Mouse (Mus musculus) mouse trophoblast stem cell (cell line): ENCODE results near the gene Fam84b.

Source experiments
- in situ Hi-C, 2 experiments: fragments of 300-500 bp; cut with MseI, MboI; formaldehyde crosslinking; loops; 2 replicates in 1 of 2; 3 replicates in 1 of 2; pipeline ENCODE4 v1.15.1; 2025

Fam84b gene

DNA sequence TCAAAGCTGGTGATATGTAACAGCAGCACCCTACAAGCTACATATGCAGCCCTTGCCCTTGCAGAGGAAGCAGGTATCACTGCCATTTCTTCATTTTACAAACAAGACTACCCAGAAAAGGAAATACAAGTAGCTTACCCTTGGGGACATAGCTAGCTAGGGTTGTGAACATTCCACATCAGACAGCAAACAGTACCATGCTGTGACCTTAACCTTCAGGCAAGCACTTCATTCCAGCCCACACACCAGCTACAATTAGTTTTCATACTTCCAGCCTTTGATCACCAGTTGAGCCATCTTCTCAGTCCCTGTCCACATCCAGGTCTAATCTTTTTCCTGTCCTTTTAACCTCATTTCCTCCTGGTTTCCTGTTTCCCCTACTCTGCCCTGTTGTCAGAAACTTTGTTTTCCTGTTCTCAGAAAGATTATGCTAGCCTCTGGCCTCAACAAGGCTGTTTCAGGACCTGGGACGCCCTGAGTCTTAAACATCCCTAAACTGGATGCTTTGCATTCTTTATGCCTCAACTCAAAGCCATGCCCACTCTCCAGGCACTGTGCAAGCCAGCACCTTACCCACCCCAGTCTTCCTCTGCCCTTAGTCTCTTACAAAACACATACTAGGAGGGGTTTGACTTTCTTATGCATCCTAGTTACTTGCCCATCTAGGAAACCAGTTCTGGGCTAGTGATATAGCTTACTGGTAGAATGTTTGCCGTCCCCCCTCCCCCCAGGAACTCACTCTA lies 19.9 kb downstream of the Fam84b start:
- in situ Hi-C loops = no loop called here

DNA sequence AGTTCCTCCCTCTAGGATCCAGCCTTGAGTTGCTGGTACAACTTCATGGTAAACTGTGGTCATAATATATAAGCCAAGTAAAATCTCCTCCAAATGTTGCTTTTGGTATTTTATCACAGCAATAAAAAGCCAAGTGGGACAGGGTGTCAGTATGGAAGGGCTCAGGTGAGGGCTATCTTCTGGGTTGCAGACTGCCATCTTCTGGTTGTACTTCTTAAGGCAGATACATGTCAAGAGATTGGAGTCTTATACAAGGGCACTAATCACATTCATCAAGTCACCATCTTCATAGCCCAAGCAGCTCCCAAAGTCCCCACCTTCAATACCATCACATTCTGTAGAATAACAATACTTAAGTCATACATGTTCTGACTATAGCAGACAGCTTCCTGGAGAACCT lies 21.0 kb downstream of the Fam84b start:
- in situ Hi-C loops = no loop called here

DNA sequence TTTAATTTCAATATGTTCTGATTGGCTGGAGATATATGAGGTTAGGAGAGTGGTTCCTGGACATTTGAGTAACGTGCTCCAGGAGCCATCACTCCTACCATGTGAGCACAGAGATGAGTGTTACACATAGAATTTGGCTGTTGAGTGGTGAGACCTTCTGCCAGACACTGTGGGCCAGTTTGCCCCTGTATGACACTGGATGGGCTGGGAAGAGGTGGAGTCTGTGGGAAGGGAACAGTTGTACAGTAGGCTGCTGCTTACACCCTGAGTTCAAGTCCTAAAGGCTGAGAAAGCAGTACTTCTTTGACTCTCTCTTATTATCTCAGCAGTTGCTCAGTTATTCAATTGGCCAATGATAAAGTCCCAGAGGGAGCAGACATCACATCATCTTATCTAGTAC lies 27.4 kb downstream of the Fam84b start:
- in situ Hi-C loops = no loop called here

DNA sequence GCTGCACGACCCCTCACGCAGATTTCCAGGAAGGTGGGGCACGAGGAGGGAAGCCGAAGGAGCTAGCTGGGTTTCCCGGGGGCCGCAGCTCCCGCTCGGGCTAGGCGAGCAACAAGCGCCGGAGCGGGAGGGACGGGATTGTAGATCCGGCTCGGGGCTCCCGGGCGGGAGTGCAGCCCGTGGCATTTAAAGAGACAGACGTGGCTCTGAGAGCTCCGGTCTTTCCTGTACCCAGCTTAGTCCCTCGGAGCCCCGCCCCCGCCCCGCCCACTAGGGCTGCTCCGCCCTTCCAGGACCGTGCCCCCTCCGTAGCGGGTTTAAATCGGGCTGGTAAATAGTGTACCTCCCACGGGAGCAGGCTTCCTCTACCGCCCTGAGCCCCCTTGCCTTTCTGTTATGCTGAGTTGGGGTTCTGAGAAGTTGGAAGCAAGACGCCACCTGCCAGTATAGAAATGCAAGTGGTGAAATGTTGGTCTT lies 28.8 kb downstream of the Fam84b start:
- in situ Hi-C loops = no loop called here

DNA sequence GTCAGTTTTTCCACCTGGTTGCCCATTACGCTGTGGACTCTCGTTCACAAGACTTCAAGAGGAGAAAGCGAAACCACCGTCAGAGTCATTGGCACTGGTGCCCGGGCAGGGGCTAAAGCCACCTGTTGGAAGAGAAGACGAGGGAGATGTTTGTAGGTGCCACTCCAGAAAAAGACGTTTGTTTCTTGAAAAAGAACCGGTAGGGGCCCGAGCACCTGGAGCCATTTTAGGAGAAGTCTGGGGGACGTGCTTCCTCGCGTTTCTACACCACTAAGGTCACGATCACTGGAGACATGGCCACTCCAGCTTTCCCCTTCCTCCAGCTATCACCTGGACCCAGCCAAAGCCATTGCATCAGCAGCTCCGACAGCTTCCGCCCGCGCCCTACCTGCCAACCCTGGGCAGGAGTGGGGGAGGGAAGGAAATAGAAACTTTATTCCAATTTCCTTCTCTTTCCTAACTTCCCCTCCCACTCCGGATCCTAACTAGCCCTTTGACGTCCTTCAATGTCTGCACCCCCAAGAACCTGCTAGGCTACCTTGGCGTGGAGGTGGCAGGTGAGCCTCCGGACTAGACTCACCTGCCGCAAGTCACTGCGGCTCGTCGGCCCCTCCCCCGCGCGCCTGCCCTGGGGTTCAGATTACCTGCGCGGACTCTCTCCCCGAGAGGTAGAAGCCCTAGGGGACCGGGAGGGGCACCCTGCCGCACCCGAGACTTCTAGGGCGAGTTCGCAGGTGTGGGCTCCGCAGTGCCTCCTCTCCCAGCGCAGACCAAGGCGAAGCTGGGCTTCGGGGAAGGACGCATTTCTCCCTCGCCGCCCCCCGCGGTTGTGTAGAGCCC lies 29.5 kb downstream of the Fam84b start:
- in situ Hi-C loops = no loop called here

DNA sequence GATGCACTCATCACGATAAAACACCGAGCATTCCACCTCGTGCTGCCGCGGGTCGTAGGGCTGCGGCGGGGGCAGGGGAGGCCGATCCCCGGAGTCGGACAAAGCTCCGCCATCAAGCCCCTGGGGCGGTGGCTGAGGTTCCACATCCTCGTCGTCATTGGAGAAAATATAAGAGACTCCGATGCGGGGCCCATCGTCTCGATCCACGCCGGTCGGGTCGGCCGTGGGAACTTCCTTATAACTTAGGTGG lies 30.0 kb downstream of the Fam84b start:
- in situ Hi-C loops = no loop called here

DNA sequence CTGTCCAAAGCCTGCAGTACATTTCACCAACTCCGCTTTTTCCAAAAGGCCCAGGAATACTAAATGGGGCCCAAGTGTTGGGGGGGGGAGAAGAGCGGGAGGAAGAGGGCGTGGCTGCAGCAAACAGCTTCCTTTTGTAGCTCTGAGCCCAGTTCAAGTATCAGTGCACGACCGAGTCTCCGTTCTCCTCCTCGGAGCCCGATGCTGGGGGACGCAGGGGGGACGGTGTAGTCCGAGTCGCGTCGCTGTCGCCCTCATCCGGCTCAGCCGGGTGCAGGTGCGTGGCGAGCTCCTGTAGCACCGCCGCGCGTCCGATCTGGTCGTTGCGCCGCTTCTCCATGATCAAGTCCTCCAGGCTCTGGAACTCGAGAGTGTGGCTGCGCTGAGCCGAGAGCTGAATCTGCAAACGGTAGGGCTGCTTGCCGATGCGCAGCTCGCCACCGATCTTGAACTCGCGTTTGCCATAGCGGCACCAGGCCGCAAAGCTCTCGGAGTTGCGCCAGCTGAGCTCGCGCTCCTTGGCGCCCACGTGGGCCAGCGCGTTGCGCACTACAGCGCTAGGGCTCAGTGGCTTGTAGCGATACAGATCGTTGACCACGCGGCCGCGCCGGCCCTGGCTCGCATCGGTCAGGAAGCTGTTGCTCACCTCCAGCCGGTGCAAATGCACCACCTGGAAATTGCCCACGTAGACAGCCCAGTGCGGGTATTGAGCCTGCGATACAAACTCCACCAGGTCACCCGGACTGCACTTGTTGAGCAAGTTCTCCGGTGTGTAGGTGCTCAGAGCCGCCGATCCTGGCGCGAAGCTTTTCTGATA lies 30.6 kb downstream of the Fam84b start:
- in situ Hi-C loops = no loop called here

DNA sequence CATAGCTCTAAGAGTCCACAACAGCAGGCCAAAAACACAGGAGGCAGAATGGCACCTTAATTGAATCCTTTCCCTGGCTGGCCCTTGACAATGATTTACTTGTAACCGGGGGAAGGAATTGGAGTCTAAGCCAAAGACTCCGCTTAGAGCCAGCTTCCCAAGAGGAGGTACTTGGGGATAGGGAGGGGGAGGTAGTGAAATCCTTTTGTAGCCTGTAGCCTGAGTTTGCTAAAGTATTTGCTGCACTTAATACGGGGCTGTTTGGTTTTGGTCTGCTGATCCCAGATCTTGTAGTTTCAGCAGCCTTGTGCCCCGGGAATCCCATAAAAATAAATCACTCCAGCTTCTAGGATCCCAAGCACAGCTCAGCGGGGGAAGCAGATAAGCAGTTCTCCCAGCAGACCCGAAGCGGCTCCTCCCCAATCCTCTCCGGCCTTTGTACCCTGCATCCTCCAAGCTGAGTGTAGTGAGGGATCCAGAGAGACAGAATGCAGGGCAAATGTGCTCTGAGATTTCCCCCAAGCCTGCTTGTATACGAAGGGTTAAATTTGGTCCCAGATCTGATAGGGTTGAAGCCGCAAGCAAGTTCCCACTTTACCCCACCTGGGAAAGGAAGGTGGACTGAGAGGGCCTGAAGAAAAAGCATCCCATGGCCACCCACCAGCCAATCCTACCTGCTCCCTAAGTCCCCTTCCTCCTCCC lies 31.3 kb downstream of the Fam84b start:
- in situ Hi-C loops = no loop called here

DNA sequence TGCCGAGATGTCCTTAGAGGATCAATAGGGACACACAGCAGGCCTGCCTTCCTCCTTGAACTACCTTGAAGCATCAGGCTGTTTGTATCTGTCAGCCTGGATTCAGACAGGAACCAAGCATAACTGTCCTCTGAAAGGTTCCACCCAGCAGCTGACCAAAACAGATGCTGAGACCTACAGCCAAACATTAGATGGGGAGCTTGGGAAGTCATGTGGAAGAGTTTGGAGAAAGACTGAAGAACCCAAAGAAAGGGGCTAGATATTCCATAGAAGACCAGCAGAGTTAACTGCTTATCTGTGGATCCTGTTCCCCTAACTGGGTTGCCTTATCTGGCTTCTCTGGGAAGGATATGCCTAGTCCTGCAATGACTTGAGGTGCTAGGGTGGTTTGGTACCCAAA lies 35.1 kb downstream of the Fam84b start:
- in situ Hi-C loops = no loop called here

DNA sequence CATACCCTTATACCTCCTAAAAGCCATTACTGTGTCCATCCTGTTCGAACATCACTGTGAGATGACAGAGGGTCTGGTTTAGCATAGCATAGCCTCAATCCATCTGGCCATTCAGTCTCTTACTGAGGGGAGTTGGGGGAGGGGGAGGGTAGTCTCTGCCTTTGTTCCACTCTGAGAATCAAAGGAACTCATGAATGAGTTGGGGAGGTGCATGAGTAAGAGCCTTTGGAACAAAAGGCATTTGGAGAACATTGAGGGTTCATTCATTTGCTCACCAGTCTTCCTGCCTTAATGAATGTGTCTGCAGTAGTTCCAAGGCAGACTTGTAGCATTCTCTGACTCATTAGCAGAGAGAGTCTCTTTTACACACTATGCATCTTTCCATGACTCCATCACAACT lies 37.1 kb downstream of the Fam84b start:
- in situ Hi-C loops = no loop called here

DNA sequence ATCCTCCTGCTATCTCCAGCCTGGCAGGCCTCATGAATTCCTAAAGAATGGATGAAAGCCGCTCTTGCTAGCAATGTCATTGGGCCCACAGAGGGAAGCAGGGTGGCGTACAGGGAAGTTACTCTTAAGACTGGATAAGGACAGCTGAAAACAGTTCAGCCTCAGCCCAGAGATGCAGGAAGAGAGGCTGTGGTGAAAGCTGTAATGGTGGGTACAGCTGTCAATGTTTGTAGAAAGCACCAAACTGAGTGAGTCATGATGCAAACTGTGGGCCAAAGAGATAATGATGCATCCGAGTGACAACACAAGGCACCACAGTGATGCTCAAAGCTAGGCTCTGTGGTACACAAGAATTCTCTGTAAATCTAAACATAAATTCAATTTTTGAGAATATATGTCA lies 39.0 kb downstream of the Fam84b start:
- in situ Hi-C loops = no loop called here

DNA sequence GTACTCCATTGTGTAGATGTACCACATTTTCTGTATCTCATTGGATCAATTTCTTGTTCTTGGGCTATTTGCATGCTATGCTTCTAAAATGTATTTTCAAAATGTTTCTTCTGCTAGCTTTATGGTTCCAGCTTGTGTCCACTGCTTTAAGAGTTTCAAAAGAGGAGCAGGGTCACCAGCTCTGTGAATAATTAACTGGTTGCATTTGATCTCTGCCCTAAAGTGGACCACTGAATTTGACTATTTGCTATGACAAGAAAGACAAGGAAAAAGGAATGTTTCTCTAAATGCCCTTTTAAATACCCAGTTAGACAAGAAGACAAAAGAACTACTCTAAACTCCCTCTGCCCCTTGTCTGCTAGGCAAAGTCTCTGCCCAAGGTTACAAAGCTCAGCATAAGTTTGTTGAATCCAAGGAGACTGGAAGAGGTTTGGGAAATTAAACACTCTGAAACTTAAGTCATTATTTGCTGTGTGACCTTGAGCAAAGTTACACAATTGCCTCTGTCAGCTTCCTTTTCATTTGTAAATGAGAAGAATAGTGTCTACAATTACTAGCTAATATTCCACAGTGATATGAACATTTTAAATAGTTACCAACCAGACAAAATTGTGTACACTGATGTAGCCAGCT lies 60.4 kb downstream of the Fam84b start:
- in situ Hi-C loops = no loop called here

DNA sequence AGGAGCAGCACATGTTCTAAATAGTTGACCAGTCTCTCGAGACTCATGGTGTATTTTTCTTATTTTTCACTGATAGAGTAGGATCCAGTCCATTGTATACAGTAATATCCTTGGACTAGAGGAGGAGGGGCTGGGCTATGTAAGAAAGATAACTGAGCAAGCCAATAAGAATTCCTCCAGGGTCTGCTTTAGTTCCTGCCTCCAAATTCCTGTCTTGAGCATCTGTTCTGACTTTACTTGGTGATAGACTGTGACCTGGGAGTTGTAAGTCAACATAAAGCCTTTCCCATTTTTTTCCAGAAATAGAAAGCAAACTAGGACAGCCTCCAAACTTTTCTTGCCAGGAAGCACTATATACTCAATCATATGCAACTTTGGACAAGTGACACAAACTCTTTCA lies 64.5 kb downstream of the Fam84b start:
- in situ Hi-C loops = no loop called here

DNA sequence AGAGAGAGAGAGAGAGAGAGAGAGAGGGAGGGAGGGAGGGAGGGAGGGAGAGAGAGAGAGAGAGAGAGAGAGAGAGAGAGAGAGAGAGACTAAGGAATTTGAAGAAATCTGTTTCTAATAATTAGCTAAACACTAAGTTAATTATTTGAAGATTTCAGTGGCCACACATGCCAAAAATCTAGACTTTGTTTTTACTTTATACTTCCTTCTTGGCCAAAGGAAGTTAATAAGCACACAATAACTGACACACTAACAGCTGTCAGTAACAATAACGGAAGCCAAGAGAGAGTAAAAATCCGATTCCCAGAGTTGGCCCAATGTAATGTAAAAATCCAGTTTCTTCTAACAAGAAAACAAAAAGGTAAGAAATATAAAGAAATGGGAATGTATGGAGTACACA lies 69.8 kb downstream of the Fam84b start:
- in situ Hi-C loops = no loop called here

DNA sequence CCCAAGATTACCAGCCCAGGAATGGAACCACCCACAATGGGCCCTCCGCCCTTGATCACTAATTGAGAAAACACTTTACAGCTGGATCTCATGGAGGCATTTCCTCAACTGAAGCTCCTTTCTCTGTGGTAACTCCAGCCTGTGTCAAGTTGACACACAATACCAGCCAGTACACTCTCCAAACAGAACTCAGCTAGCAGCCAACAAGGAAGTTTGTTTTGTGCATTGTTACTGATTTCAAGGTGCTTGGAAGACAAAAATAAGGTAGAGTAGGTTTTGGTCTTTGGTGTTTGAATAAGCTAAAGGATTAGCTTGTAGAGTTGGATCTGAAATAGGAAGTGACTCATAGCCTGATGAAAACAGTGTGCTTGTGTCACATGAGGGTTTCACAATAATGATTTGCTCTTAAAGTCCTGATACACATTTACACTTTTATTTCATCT lies 74.0 kb downstream of the Fam84b start:
- in situ Hi-C loops = no loop called here

DNA sequence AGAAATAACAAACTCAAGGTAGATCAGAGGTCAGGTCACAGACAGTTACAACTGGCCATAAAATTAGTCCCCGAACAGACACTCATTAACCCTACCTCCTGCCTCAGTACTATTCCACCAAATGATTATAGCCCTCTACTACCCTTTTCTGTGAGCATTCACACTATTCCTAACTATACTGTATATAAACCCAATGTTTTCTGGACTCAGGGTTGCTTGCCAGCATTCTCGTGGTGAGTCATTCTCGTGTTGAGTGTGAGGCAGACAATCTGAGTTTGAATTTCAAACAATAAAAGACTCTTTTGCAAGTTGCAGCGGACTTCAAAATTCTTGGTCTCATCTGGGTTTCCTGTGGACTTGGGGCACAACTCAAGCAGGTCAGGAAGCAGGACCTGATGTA lies 74.5 kb downstream of the Fam84b start:
- in situ Hi-C loops = no loop called here
